20 mouse cellular contexts compared by ENCODE assay signal in genomic region chr2:73304506-73304905, GRCm38 (mm10). TPM values are rescaled to one million over a fixed set of nuclear protein-coding genes. Genes with fewer than 3 reads are reported as not detected.
"Had no signal": no experiment of that assay in that cellular context is flagged by ENCODE, and none has a peak within 500 bp of the region (broad histone marks: within the 10 kb centered on the region; RNA-seq: fewer than 3 reads in every experiment).

No protein-coding gene starts in this region.

- DNase-seq: retina, postnatal 1 day; right cerebral cortex, adult 18-20 months; right cerebral cortex, postnatal 14 days; right cerebral cortex, postnatal 25 days; right cerebral cortex, postnatal 4 days; spleen, adult 18-20 months; thymus, adult 18-20 months; thymus, adult 2 months; thymus, postnatal 14 days; thymus, postnatal 25 days; thymus, postnatal 36 days; thymus, postnatal 4 days had no signal

- H3K4me3 ChIP-seq: neural tube, embryonic 15.5 days; stomach, embryonic 15.5 days had no signal

- H3K9ac ChIP-seq: neural tube, embryonic 15.5 days; stomach, embryonic 15.5 days had no signal

- H3K4me2 ChIP-seq: neural tube, embryonic 15.5 days; stomach, embryonic 15.5 days had no signal

- H3K27me3 ChIP-seq: neural tube, embryonic 15.5 days; stomach, embryonic 15.5 days had no signal

- H3K4me1 ChIP-seq: neural tube, embryonic 15.5 days; stomach, embryonic 15.5 days had no signal

- H3K9me3 ChIP-seq: neural tube, embryonic 15.5 days; stomach, embryonic 15.5 days had no signal

- H3K27ac ChIP-seq: neural tube, embryonic 15.5 days; stomach, embryonic 15.5 days; stomach, postnatal 0 days had no signal

RNA-seq across cellular contexts. Expression of gene Sp9, which starts 32.8 kb away (rescaled TPM):
- polyA plus RNA-seq: spleen, adult 2 months; stomach, embryonic 14.5 days; stomach, embryonic 16.5 days; stomach, postnatal 0 days; thymus, adult 2 months; thymus, postnatal 0 days; urinary bladder, adult 2 months had no signal
